Mouse (Mus musculus) ES-Bruce4 (cell line): Measurements from ENCODE around the gene Fam118b. TPM values are rescaled to one million over a fixed set of nuclear protein-coding genes. Genes with fewer than 3 reads are reported as not detected.

Experiments
- H3K27ac ChIP-seq: 2 replicates; pipeline ENCODE4 v1.5.1; 2012; ENCODE audit warnings: low read length, inconsistent platforms; ENCODE audit not compliant: insufficient read depth
- H3K27me3 ChIP-seq: 2 replicates; pipeline ENCODE4 v1.6.1; 2012; ENCODE audit warnings: mild to moderate bottlenecking, low read length, inconsistent platforms; ENCODE audit not compliant: control insufficient read depth, poor library complexity, insufficient read depth, severe bottlenecking
- H3K36me3 ChIP-seq: 2 replicates; pipeline ENCODE4 v1.6.1; 2012; ENCODE audit warnings: inconsistent platforms, mild to moderate bottlenecking, low read length, moderate library complexity; ENCODE audit not compliant: control insufficient read depth, poor library complexity, insufficient read depth, severe bottlenecking
- H3K4me1 ChIP-seq: one replicate; pipeline ENCODE4 v1.8.1; 2011; ENCODE audit warnings: low read length; ENCODE audit not compliant: control insufficient read depth, insufficient read depth
- H3K4me3 ChIP-seq: 2 replicates; pipeline ENCODE4 v1.5.1; 2011; ENCODE audit warnings: low read depth, mild to moderate bottlenecking, low read length
- H3K9ac ChIP-seq: 2 replicates; pipeline ENCODE4 v1.6.1; 2012; ENCODE audit warnings: low read depth, mild to moderate bottlenecking, inconsistent platforms; ENCODE audit not compliant: poor library complexity, severe bottlenecking
- H3K9me3 ChIP-seq: replicated peaks from 2 replicates; pipeline ENCODE4 v1.6.1; 2012; ENCODE audit warnings: mild to moderate bottlenecking, low read length, inconsistent platforms; ENCODE audit not compliant: control insufficient read depth, poor library complexity, insufficient read depth, severe bottlenecking
- CTCF ChIP-seq: IDR thresholded peaks from one replicate; pipeline ENCODE4 v1.8.1; 2011; ENCODE audit warnings: low read depth, low read length
- EP300 ChIP-seq: IDR thresholded peaks from 2 replicates; pipeline ENCODE4 v1.6.1; 2011; ENCODE audit warnings: low read depth, low read length; ENCODE audit not compliant: insufficient read depth
- POLR2A ChIP-seq: IDR thresholded peaks from one replicate; pipeline ENCODE4 v1.8.1; 2011; ENCODE audit warnings: low read length; ENCODE audit not compliant: insufficient read depth
- polyA plus RNA-seq: library from polyadenylated mRNA; stranded (reverse); fragments of >200 nt; gene quantifications from 2 replicates; pipeline ENCODE4 v1.2.4, GENCODE M21; 2011; ENCODE audit warnings: low read depth; ENCODE audit not compliant: missing spikeins, insufficient read depth, insufficient read length

Fam118b gene
- polyA plus RNA-seq, 1 experiment, result 32.1 TPM

GRCm38 (mm10) chr9:35277855-35278365 lies 10.3 kb upstream of the Fam118b start:
- Histone ChIP-seq H3K27me3 (no peaks in the 10 kb centered on the region), H3K9ac (no peak overlapping the region), H3K36me3 (peaks cover 14% of the 10 kb centered on the region)

DNA sequence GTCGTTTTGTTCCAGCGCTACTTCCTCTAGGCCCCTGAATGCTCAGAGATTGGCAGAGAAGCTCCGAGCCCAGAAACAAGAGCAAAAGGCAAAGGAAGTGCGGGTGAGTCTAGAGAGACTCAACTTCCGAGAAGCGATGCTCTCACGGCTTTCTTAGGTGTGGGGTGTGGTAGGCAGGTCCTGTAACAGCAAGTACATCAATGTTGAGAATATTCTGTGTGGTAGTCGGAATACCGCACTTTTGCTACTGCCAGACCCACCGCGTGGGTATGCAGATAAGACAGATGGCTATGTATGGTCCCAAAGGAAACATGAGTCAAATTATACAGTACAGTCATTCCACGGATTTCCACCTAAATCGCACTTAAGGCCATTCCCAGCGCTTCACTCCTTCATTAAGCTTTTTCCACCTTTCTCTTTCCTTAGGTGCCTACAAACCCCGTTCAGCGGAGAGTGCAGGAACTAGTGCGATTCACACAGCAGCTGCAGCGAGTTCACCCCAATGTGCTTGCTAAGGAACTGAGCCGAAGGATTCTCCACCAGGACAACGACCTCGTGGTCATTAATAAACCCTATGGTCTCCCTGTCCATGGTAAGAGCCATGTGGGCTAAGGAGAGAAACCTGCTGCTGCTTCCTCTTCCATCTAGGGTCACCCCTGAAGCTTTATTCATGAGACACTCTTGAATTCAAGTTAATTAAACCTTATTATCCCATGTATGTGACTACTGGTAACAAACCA lies 541 bp upstream of the Fam118b start:
- peak overlapping the region; percentile 71 for H3K9ac ChIP-seq
- no peaks in the 10 kb centered on the region for H3K4me1 ChIP-seq
- H3K9me3 ChIP-seq, result no peaks in the 10 kb centered on the region
- no peak overlapping the region for H3K27ac ChIP-seq
- peaks cover 11% of the 10 kb centered on the region for H3K36me3 ChIP-seq
- peak overlapping the region; percentile 94 for H3K4me3 ChIP-seq
- no peaks in the 10 kb centered on the region for H3K27me3 ChIP-seq
- TF ChIP-seq CTCF (no peak), EP300 (no peak), POLR2A (no peak)

More at GRCm38 (mm10) chr9:35277855-35278365, 10.3 kb upstream of the Fam118b start:
- no peak overlapping the region for H3K4me3 ChIP-seq
- no peaks in the 10 kb centered on the region for H3K4me1 ChIP-seq
- H3K27ac ChIP-seq, result no peak overlapping the region
- H3K9me3 ChIP-seq, result no peaks in the 10 kb centered on the region
- TF ChIP-seq POLR2A (no peak), EP300 (no peak), CTCF (no peak)

GRCm38 (mm10) chr9:35264509-35264908 lies 3.1 kb downstream of the Fam118b start:
- no peaks in the 10 kb centered on the region for H3K4me1 ChIP-seq
- H3K27ac ChIP-seq, result no peak overlapping the region
- TF ChIP-seq CTCF (no peak), POLR2A (no peak), EP300 (no peak)
- no peaks in the 10 kb centered on the region for H3K9me3 ChIP-seq
- no peaks in the 10 kb centered on the region for H3K27me3 ChIP-seq
- no peak overlapping the region for H3K4me3 ChIP-seq
- H3K36me3 ChIP-seq, result peaks cover 2% of the 10 kb centered on the region; the same call in 1 of the 2 replicates
- no peak overlapping the region for H3K9ac ChIP-seq

DNA sequence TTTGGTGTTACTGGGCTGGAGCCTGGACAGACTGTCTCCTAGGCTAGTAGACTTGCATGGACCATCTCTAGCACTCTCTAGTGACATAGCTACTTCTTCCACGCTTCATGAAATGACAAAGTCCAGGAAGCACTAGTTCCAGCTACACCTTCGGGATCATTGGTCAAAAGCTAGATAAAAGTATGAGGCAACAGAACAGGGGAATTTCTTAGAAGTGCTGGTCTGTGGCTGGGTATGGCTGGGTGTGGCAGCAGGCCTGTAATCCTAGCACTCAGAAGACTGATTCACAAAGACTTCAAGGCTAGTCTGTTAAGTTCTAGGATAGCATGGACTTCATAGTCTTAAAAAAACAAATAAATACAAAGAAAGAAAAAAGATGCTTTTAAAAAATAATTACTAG lies 4.2 kb downstream of the Fam118b start:
- Histone ChIP-seq H3K4me1 (no peaks in the 10 kb centered on the region), H3K36me3 (no peaks in the 10 kb centered on the region), H3K27ac (no peak overlapping the region), H3K9me3 (no peaks in the 10 kb centered on the region), H3K27me3 (no peaks in the 10 kb centered on the region), H3K9ac (no peak overlapping the region), H3K4me3 (no peak overlapping the region)
- TF ChIP-seq CTCF (no peak), EP300 (no peak), POLR2A (no peak)

DNA sequence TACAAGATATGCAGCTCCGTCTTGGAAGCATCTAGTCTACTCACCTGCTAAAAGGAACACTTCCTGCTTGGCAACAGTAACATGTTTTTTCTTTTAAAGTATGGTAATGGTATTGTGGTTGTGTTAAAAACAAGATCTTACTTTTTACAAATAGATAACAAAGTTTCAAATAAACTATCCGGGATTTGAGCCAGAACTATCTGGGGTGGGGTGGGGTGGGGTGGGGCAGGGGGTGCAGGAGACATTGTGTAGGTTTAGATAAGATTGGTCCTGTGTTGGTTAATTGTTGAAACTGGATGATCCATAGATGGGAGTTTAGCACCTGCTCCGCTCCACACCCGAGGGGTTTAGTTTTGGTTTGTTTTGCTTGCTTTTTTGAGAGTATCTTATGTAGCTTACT lies 5.2 kb downstream of the Fam118b start:
- H3K27ac ChIP-seq, result no peak overlapping the region
- H3K27me3 ChIP-seq, result no peaks in the 10 kb centered on the region

GRCm38 (mm10) chr9:35257365-35257764 lies 10.2 kb downstream of the Fam118b start:
- no peak overlapping the region for H3K9ac ChIP-seq
- no peak overlapping the region for H3K4me3 ChIP-seq
- no peak for TF ChIP-seq POLR2A
- TF ChIP-seq EP300, result no peak
- H3K27ac ChIP-seq, result no peak overlapping the region
- no peaks in the 10 kb centered on the region for H3K9me3 ChIP-seq
- no peaks in the 10 kb centered on the region for H3K4me1 ChIP-seq
- H3K36me3 ChIP-seq, result no peaks in the 10 kb centered on the region
- H3K27me3 ChIP-seq, result no peaks in the 10 kb centered on the region

More for the DNA sequence above, 5.2 kb downstream of the Fam118b start:
- Histone ChIP-seq H3K36me3 (no peaks in the 10 kb centered on the region), H3K9me3 (no peaks in the 10 kb centered on the region), H3K4me1 (no peaks in the 10 kb centered on the region), H3K9ac (no peak overlapping the region), H3K4me3 (no peak overlapping the region)
- TF ChIP-seq EP300 (no peak), POLR2A (no peak), CTCF (no peak)
